Mouse (Mus musculus): ENCODE data around the gene Ntf3. TPM values are rescaled to one million over a fixed set of nuclear protein-coding genes. Genes with fewer than 3 reads are reported as not detected.

The Ntf3 gene
- total and polyA plus RNA-seq, 3 experiments: not detected

GRCm38 (mm10) chr6:126102571-126102970 is 64.1 kb downstream of the Ntf3 start:
- in situ Hi-C loops (cut with MboI; ENCODE audit: low pct_ligation_motif_present, low pct_unique_long_range_greater_than_20kb, low sequenced_read_pairs): no loop called here
- no peaks in the 10 kb centered on the region for H3K36me3 ChIP-seq (replicated peaks in 1 of 2; ENCODE audit: control insufficient read depth in 1 of 2, insufficient read depth in 1 of 2, low read length in 1 of 2)
- no peaks in the 10 kb centered on the region for H3K79me2 ChIP-seq (replicated peaks; ENCODE audit: control insufficient read depth, extremely low read depth, insufficient read depth, poor library complexity, severe bottlenecking)
- DNase-seq (ENCODE audit: extremely low read depth): no peak
- dilution Hi-C loops (cut with MboI; ENCODE audit: extremely low pct_ligation_motif_present, extremely low pct_unique_long_range_greater_than_20kb, low sequenced_read_pairs): no loop called here
- H3K4me3 ChIP-seq (replicated peaks in 1 of 3; ENCODE audit: low read depth in 2 of 3, low read length in 2 of 3, poor library complexity in 1 of 3): no peak overlapping the region
- H3K9me3 ChIP-seq (replicated peaks; ENCODE audit: low read length): peaks cover 14% of the 10 kb centered on the region
- no peak overlapping the region for H3K27ac ChIP-seq (ENCODE audit: insufficient read depth, low read depth)
- H3K27me3 ChIP-seq (replicated peaks): peaks cover 80% of the 10 kb centered on the region
- H3K4me2 ChIP-seq (ENCODE audit: insufficient read depth, low read depth, poor library complexity, severe bottlenecking): no peak overlapping the region
- no peaks in the 10 kb centered on the region for H3K4me1 ChIP-seq (ENCODE audit: control insufficient read depth in 1 of 2, insufficient read depth in 2 of 2)
- H3K9ac ChIP-seq (ENCODE audit: insufficient read depth, low read depth): no peak overlapping the region
- TF ChIP-seq TBP (conservative IDR thresholded peaks at IDR 0.05; ENCODE audit: low read depth, low read length) (no peak), SIN3A (IDR thresholded peaks at IDR 0.05; ENCODE audit: low read length) (no peak), E2F4 (IDR thresholded peaks at IDR 0.05; ENCODE audit: insufficient replicate concordance, low read depth, low read length) (no peak), ZNF384 (IDR thresholded peaks at IDR 0.05; ENCODE audit: low read depth, low read length) (no peak), USF1 (IDR thresholded peaks at IDR 0.05; ENCODE audit: low read depth, low read length) (no peak), MXI1 (IDR thresholded peaks at IDR 0.05; ENCODE audit: low read depth, low read length) (no peak), HCFC1 (IDR thresholded peaks at IDR 0.05; ENCODE audit: low read depth, low read length) (no peak), CHD2 (IDR thresholded peaks at IDR 0.05; ENCODE audit: low read length) (no peak), KAT2A (IDR thresholded peaks at IDR 0.05; ENCODE audit: insufficient replicate concordance, low read length) (no peak), ELF1 (IDR thresholded peaks at IDR 0.05; ENCODE audit: low read depth, low read length) (no peak), MEF2A (IDR thresholded peaks at IDR 0.05; ENCODE audit: borderline replicate concordance, low read depth, low read length) (no peak), NRF1 (IDR thresholded peaks at IDR 0.05; ENCODE audit: low read depth, low read length) (no peak), IRF4 (IDR thresholded peaks at IDR 0.05; ENCODE audit: low read depth, low read length) (no peak), UBTF (IDR thresholded peaks at IDR 0.05; ENCODE audit: low read depth, low read length) (no peak), ZKSCAN1 (IDR thresholded peaks at IDR 0.05; ENCODE audit: borderline replicate concordance, low read depth, low read length) (no peak), MAFK (IDR thresholded peaks at IDR 0.05; ENCODE audit: insufficient replicate concordance, low read length) (no peak), MAX (IDR thresholded peaks at IDR 0.05; ENCODE audit: low read length) (no peak), CTCF (conservative IDR thresholded peaks at IDR 0.05 in 1 of 2, IDR thresholded peaks at IDR 0.05 in 1 of 2; ENCODE audit: low read depth in 2 of 2, low read length in 2 of 2) (no peak)

DNA sequence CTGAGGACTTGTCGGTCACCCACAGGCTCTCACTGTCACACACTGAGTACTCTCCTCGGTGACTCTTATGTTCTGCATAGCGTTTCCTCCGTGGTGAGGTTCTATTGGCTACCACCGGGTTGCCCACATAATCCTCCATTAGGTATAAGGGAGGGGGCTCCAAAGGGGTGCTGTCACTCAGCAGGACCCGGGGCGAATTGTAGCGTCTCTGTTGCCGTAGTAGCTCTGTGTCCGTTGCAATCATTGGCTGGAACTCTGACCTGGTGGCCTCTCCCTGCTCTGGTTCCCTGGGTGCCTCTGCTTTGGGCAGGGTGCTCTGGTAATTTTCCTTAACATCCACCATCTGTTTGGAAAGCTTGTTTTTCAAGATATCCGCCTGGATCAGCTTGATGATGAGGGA is 64.7 kb downstream of the Ntf3 start:
- H3K9ac ChIP-seq (ENCODE audit: insufficient read depth, low read depth): no peak overlapping the region
- H3K79me2 ChIP-seq (replicated peaks; ENCODE audit: control insufficient read depth, extremely low read depth, insufficient read depth, poor library complexity, severe bottlenecking): no peaks in the 10 kb centered on the region
- no peak overlapping the region for H3K4me3 ChIP-seq (replicated peaks in 1 of 3; ENCODE audit: low read depth in 2 of 3, low read length in 2 of 3, poor library complexity in 1 of 3)
- H3K9me3 ChIP-seq (replicated peaks; ENCODE audit: low read length): peaks cover 14% of the 10 kb centered on the region
- peaks cover 79% of the 10 kb centered on the region for H3K27me3 ChIP-seq (replicated peaks)
- no peaks in the 10 kb centered on the region for H3K4me1 ChIP-seq (ENCODE audit: control insufficient read depth in 1 of 2, insufficient read depth in 2 of 2)
- no peaks in the 10 kb centered on the region for H3K36me3 ChIP-seq (replicated peaks in 1 of 2; ENCODE audit: control insufficient read depth in 1 of 2, insufficient read depth in 1 of 2, low read length in 1 of 2)
- TF ChIP-seq ZNF384 (IDR thresholded peaks at IDR 0.05; ENCODE audit: low read depth, low read length): no peak
- no peak for TF ChIP-seq RCOR1 (conservative IDR thresholded peaks at IDR 0.05; ENCODE audit: low read depth, low read length)
- TF ChIP-seq USF1 (IDR thresholded peaks at IDR 0.05; ENCODE audit: low read depth, low read length): no peak
- no peak for TF ChIP-seq SMC3 (IDR thresholded peaks at IDR 0.05; ENCODE audit: low read depth, low read length)
- TF ChIP-seq GABPA (IDR thresholded peaks at IDR 0.05; ENCODE audit: insufficient replicate concordance, low read depth, low read length): no peak
- TF ChIP-seq ZC3H11A (IDR thresholded peaks at IDR 0.05; ENCODE audit: low read depth, low read length): no peak
- no peak for TF ChIP-seq TBP (conservative IDR thresholded peaks at IDR 0.05; ENCODE audit: low read depth, low read length)
- TF ChIP-seq ELF1 (IDR thresholded peaks at IDR 0.05; ENCODE audit: low read depth, low read length): no peak
- TF ChIP-seq IRF4 (IDR thresholded peaks at IDR 0.05; ENCODE audit: low read depth, low read length): no peak
- TF ChIP-seq MAZ (IDR thresholded peaks at IDR 0.05; ENCODE audit: low read depth, low read length): no peak
- TF ChIP-seq MXI1 (IDR thresholded peaks at IDR 0.05; ENCODE audit: low read depth, low read length): no peak
- TF ChIP-seq UBTF (IDR thresholded peaks at IDR 0.05; ENCODE audit: low read depth, low read length): no peak
- TF ChIP-seq POLR2A (IDR thresholded peaks at IDR 0.05; ENCODE audit: low read depth, low read length): no peak
- no peak for TF ChIP-seq MAX (IDR thresholded peaks at IDR 0.05; ENCODE audit: low read length)
- no peak for TF ChIP-seq TCF12 (IDR thresholded peaks at IDR 0.05; ENCODE audit: low read depth, low read length)
- no peak for TF ChIP-seq CHD1 (IDR thresholded peaks at IDR 0.05; ENCODE audit: low read depth, low read length)
- no peak for TF ChIP-seq JUND (conservative IDR thresholded peaks at IDR 0.05; ENCODE audit: low read depth, low read length)
- no peak for TF ChIP-seq RAD21 (IDR thresholded peaks at IDR 0.05; ENCODE audit: low read depth, low read length)
- dilution Hi-C loops (cut with MboI; ENCODE audit: extremely low pct_ligation_motif_present, extremely low pct_unique_long_range_greater_than_20kb, low sequenced_read_pairs) (no loop called here), in situ Hi-C loops (cut with MboI; ENCODE audit: low pct_ligation_motif_present, low pct_unique_long_range_greater_than_20kb, low sequenced_read_pairs) (no loop called here)
- H3K4me2 ChIP-seq (ENCODE audit: insufficient read depth, low read depth, poor library complexity, severe bottlenecking): no peak overlapping the region
- no peak overlapping the region for H3K27ac ChIP-seq (ENCODE audit: insufficient read depth, low read depth)
- DNase-seq (ENCODE audit: extremely low read depth): no peak
